Mouse (Mus musculus): ENCODE results near the gene Evi5. TPM values are rescaled to one million over a fixed set of nuclear protein-coding genes. Genes with fewer than 3 reads are reported as not detected.

The Evi5 gene
- polyA plus RNA-seq, 2 experiments from 2014 or later: 1.1 to 2.1 TPM

- ATAC-seq: peak; percentile 93
Observed at GRCm38 (mm10) chr5:107703207-107703763, 171.6 kb downstream of the Evi5 start.

DNA sequence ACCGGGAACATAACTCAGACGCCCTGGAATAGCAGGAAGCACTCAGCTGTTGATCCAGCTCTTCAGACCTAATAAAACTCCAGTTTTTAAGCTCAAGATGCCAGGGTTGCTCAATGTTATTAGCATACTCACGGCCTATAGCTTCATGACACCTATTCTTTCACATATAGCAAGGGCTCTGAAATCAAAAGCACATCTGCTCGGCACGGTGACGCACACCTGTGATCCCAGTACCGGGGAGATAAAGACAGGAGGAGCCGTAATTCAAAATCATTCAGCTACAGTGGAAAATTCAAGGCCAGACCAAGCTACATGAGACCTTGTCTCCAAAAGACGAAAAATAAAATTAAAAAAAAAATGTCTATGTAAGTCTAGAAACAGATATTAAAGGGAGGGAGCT, 173.2 kb downstream of the Evi5 start:
- no peak for ATAC-seq

GRCm38 (mm10) chr5:107700873-107701272, 174.0 kb downstream of the Evi5 start:
- no peak for ATAC-seq

- no peak for ATAC-seq
Observed at GRCm38 (mm10) chr5:107698888-107699287, 176.0 kb downstream of the Evi5 start.

DNA sequence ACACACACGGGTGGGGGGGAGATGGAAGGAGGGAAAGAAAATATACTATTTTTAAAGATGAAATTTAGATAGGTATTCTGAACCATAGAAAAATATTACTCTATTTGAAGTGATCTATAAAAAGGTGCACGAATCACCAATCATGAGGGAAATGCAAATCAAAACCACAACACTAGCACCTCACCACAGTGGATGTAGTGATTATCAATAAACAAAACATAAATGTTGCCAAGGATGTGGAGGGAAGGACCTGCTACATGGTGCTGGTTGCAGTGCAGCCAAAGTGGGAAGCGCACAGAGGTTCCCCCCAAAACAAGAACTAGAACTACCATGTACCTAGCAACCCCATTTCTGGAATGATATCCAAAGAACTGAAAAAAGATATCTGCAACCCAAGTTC, 179.9 kb downstream of the Evi5 start:
- peak; percentile 60 for ATAC-seq

Other genes starting within 250 kb of the Evi5 start
- 1 to 10 TPM; 2.5 to 6.1 TPM for gene Gfi1, start 149.1 kb downstream of the Evi5 start, polyA plus RNA-seq (2017; shearing (Covaris generic))
- gene Ube2d2b, start 45.0 kb downstream of the Evi5 start, polyA plus RNA-seq (2017; shearing (Covaris generic)): under 1 TPM in 1 of 2 experiments, not detected in 1; 0.32 TPM
- 100 to 1,000 TPM in 1 of 2 experiments, 10 to 100 TPM in 1; 99.1 to 122 TPM for gene Rpl5, start 25.4 kb upstream of the Evi5 start, polyA plus RNA-seq (2017; shearing (Covaris generic))
- 10 to 100 TPM; 66.3 to 87.7 TPM for gene Fam69a, start 112.0 kb upstream of the Evi5 start, polyA plus RNA-seq (2017; shearing (Covaris generic))
- gene Mtf2, start 190.6 kb upstream of the Evi5 start, polyA plus RNA-seq (2017; shearing (Covaris generic)): 10 to 100 TPM; 52.0 to 56.9 TPM

All from CD4-positive, CD25-positive, alpha-beta regulatory T cell, adult 4 months (primary cell).